30 mouse cellular contexts compared by ENCODE assay signal in genomic region chr1:83636051-83636450, GRCm38 (mm10).
DNase-seq lines count a peak whose midpoint lies in the region; ATAC-seq and TF ChIP-seq lines count a peak whose summit lies in the region.
"Had no signal": no experiment of that assay in that cellular context is flagged by ENCODE, and none has a peak within 500 bp of the region (broad histone marks: within the 10 kb centered on the region; RNA-seq: fewer than 3 reads in every experiment).

No protein-coding gene starts in this region.

- H3K4me3 ChIP-seq in forebrain, embryonic 15.5 days: no peak overlapping the region
- H3K4me3 ChIP-seq in forebrain, embryonic 12.5 days (replicated peaks): no peak overlapping the region
- no peak overlapping the region for H3K4me3 ChIP-seq in layer of hippocampus, adult 2 months
- no peak overlapping the region for H3K4me3 ChIP-seq in stomach, postnatal 0 days (ENCODE audit: low read depth, low read length)
- H3K4me3 ChIP-seq: embryonic facial prominence, embryonic 10.5 days; embryonic facial prominence, embryonic 13.5 days; erythroblast, embryonic 14.5 days; gastrocnemius, adult 2 months; hindbrain, embryonic 10.5 days; hindbrain, embryonic 13.5 days; intestine, embryonic 15.5 days had no signal

- no peak overlapping the region for H3K4me2 ChIP-seq in forebrain, embryonic 15.5 days (replicated peaks)
- H3K4me2 ChIP-seq in forebrain, embryonic 12.5 days: no peak overlapping the region
- H3K4me2 ChIP-seq in stomach, postnatal 0 days (replicated peaks; ENCODE audit: low read depth): no peak overlapping the region
- H3K4me2 ChIP-seq: embryonic facial prominence, embryonic 13.5 days; heart, embryonic 11.5 days; hindbrain, embryonic 13.5 days; intestine, embryonic 15.5 days had no signal

- no peak overlapping the region for H3K9ac ChIP-seq in forebrain, embryonic 15.5 days (replicated peaks)
- no peak overlapping the region for H3K9ac ChIP-seq in forebrain, embryonic 12.5 days
- H3K9ac ChIP-seq in stomach, postnatal 0 days (ENCODE audit: low read length): no peak overlapping the region
- H3K9ac ChIP-seq: embryonic facial prominence, embryonic 13.5 days; hindbrain, embryonic 13.5 days; intestine, embryonic 15.5 days had no signal

- TF ChIP-seq EP300 in stomach, postnatal 0 days (optimal IDR thresholded peaks at IDR 0.05): no peak

- ATAC-seq in forebrain, embryonic 15.5 days (replicated peaks): 0 out of 2 replicates have a peak, but pooled peaks have one; percentile 17
- no peak for ATAC-seq in forebrain, embryonic 12.5 days (ENCODE audit: low FRiP score)
- ATAC-seq in stomach, postnatal 0 days (ENCODE audit: low FRiP score, low TSS enrichment): no peak
- ATAC-seq: hindbrain, embryonic 16.5 days; intestine, embryonic 15.5 days; Patski had no signal

- H3K9me3 ChIP-seq in forebrain, embryonic 15.5 days: no peaks in the 10 kb centered on the region
- H3K9me3 ChIP-seq in forebrain, embryonic 12.5 days: no peaks in the 10 kb centered on the region
- H3K9me3 ChIP-seq in stomach, postnatal 0 days (ENCODE audit: control insufficient read depth, low read length): no peaks in the 10 kb centered on the region
- H3K9me3 ChIP-seq: embryonic facial prominence, embryonic 10.5 days; embryonic facial prominence, embryonic 13.5 days; hindbrain, embryonic 10.5 days; hindbrain, embryonic 13.5 days; intestine, embryonic 15.5 days had no signal

- 59% methylated on average over 3 of the region's 3 CpGs for WGBS in forebrain, embryonic 15.5 days
- WGBS in forebrain, embryonic 12.5 days: 88% methylated on average over 3 of the region's 3 CpGs
- 58% methylated on average over 3 of the region's 3 CpGs for WGBS in stomach, postnatal 0 days

- no peak overlapping the region for H3K27ac ChIP-seq in forebrain, embryonic 15.5 days (replicated peaks)
- no peak overlapping the region for H3K27ac ChIP-seq in forebrain, embryonic 12.5 days
- H3K27ac ChIP-seq in layer of hippocampus, adult 2 months: peak overlapping the region; percentile 24
- H3K27ac ChIP-seq in stomach, postnatal 0 days (replicated peaks): no peak overlapping the region
- H3K27ac ChIP-seq: embryonic facial prominence, embryonic 10.5 days; embryonic facial prominence, embryonic 13.5 days; gastrocnemius, adult 2 months; hindbrain, embryonic 10.5 days; hindbrain, embryonic 13.5 days; intestine, embryonic 15.5 days had no signal

- H3K4me1 ChIP-seq in forebrain, embryonic 15.5 days: peaks cover 12% of the 10 kb centered on the region
- H3K4me1 ChIP-seq in forebrain, embryonic 12.5 days: 0 out of 2 replicates have a peak, but pooled peaks cover 5% of the 10 kb centered on the region
- no peaks in the 10 kb centered on the region for H3K4me1 ChIP-seq in stomach, postnatal 0 days (replicated peaks; ENCODE audit: control insufficient read depth, insufficient read depth)
- H3K4me1 ChIP-seq: embryonic facial prominence, embryonic 10.5 days; embryonic facial prominence, embryonic 13.5 days; hindbrain, embryonic 10.5 days; intestine, embryonic 15.5 days had no signal

- H3K27me3 ChIP-seq in forebrain, embryonic 15.5 days: no peaks in the 10 kb centered on the region
- no peaks in the 10 kb centered on the region for H3K27me3 ChIP-seq in forebrain, embryonic 12.5 days
- no peaks in the 10 kb centered on the region for H3K27me3 ChIP-seq in stomach, postnatal 0 days (ENCODE audit: control insufficient read depth, insufficient read depth, low read length)
- H3K27me3 ChIP-seq: CH12.LX; embryonic facial prominence, embryonic 13.5 days; hindbrain, embryonic 13.5 days; intestine, embryonic 15.5 days had no signal

- H3K36me3 ChIP-seq in forebrain, embryonic 15.5 days: no peaks in the 10 kb centered on the region
- H3K36me3 ChIP-seq in forebrain, embryonic 12.5 days (replicated peaks): no peaks in the 10 kb centered on the region
- no peaks in the 10 kb centered on the region for H3K36me3 ChIP-seq in stomach, postnatal 0 days (ENCODE audit: control insufficient read depth, insufficient read depth, low read length)
- H3K36me3 ChIP-seq: embryonic facial prominence, embryonic 10.5 days; embryonic facial prominence, embryonic 13.5 days; G1E; hindbrain, embryonic 10.5 days; hindbrain, embryonic 13.5 days; intestine, embryonic 15.5 days had no signal

- DNase-seq in layer of hippocampus, adult 2 months (ENCODE audit: low spot score in 2 of 2): peak in 1 of 2 experiments; percentile 7
- DNase-seq in layer of hippocampus, adult 8-10 months (ENCODE audit: low spot score in 2 of 2): no peak
- DNase-seq in brain, adult 2 months (ENCODE audit: low read depth, low spot score): peak; percentile 27
- no peak for DNase-seq in stomach, postnatal 0 days (ENCODE audit: low spot score)
- DNase-seq: adrenal gland, postnatal 10 days; adrenal gland, postnatal 36 days; B cell, adult 2 months; cerebellum, adult 11-12 months; cerebellum, adult 8-10 months; cerebellum, postnatal 10 days; cerebellum, postnatal 36 days; embryo, embryonic 11 days; gastrocnemius, adult 2 months; gastrocnemius, postnatal 14 days; heart, adult 11 months; heart, postnatal 36 days; kidney, adult 11 months had no signal

- no peak for TF ChIP-seq CTCF in layer of hippocampus, adult 2 months (conservative IDR thresholded peaks at IDR 0.05)
- no peak for TF ChIP-seq CTCF in stomach, postnatal 0 days (IDR thresholded peaks at IDR 0.05; ENCODE audit: low read depth)
